Mouse (Mus musculus) urinary bladder, adult 18-20 months (tissue): ENCODE data around the gene Nudcd2.
"Not testable (repeated sequence)": the region's sequence is repeated elsewhere in the genome, so short reads cannot be mapped to it uniquely, and the experiment has no call there.

Experiments
- DNase-seq, 2 experiments: peaks; one replicate each; pipeline ENCODE4 v3.0.0; 2022; ENCODE audit warnings: low spot score in 2 of 2, mixed read lengths in 2 of 2

Gene Nudcd2

GRCm38 (mm10) chr11:40733339-40734174 lies at the start of gene Nudcd2, which contains the start of gene Hmmr:
Gene Nudcd2, plus strand, starts transcription at chr11:40733667.
Gene Hmmr, minus strand, starts transcription at chr11:40733422.
- peak; percentile 84 to 89 for DNase-seq

- no peak for DNase-seq
Measured at GRCm38 (mm10) chr11:40690444-40691127, 42.9 kb upstream of the Nudcd2 start.

DNA sequence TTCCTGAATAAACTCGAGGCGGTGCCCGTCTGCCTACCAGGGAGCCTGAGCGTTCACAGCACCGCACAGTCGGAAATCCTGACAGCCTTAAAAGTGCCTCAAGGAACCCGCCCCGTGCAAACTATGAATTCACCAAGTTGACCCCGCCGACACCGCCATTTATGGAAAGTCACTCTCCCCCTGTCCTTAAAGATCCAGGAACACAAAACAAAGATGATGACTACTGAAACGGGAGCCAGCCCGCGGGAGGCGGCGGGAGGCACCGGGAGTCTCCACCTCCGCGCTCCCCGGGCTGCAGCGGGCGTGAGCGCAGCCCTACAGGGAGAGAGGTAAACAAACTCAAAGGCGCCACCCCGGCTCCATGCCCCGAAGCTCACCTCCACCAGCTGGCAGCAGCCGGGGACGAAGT lies 41.4 kb upstream of the Nudcd2 start:
- peak in 1 of 2 experiments; percentile 4 for DNase-seq

DNA sequence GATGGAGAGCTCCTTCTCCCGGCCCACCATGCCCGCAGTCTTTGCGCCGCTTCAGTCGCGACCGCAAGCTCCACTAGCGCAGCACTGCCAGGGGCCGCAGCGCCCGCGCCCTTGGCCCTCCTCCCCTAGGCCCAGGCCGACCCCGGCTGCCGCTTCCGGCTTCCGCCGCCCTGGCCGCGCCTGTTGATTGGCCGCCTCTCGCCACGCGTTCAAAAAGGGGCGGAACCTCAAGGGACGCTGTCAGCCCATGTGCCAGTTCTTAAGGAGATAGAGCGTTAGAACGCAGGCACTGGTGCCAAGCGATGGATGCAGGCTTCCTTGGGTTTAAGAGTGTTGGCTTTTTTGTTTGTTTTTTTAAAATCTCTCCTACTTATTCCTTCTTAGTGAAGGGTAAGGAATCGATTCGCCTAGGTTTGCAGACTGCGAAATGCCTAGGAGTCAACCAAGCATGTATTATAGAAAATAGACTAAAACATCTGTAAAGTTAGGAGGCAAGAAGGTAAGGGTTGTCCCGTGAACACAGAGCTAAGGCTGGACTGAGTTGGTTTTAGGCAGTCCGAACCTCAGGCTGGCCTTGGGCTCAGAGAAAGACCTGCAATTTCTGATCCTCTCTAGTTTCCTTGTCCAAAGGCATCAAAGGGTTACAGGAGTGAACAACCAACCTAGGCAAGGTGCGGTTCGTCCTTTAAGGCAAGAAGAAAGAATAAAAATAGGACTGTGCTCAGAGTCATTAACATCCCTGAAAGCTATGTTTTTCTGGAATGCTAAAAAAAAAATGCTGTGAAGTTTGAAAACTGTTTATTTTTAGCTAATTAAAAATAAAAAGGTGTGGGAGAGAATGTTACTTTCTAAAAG lies 40.7 kb upstream of the Nudcd2 start:
- peak; percentile 91 to 93 for DNase-seq

- peak; percentile 44 to 48 for DNase-seq
Measured at GRCm38 (mm10) chr11:40693366-40693951, 40.0 kb upstream of the Nudcd2 start.

DNA sequence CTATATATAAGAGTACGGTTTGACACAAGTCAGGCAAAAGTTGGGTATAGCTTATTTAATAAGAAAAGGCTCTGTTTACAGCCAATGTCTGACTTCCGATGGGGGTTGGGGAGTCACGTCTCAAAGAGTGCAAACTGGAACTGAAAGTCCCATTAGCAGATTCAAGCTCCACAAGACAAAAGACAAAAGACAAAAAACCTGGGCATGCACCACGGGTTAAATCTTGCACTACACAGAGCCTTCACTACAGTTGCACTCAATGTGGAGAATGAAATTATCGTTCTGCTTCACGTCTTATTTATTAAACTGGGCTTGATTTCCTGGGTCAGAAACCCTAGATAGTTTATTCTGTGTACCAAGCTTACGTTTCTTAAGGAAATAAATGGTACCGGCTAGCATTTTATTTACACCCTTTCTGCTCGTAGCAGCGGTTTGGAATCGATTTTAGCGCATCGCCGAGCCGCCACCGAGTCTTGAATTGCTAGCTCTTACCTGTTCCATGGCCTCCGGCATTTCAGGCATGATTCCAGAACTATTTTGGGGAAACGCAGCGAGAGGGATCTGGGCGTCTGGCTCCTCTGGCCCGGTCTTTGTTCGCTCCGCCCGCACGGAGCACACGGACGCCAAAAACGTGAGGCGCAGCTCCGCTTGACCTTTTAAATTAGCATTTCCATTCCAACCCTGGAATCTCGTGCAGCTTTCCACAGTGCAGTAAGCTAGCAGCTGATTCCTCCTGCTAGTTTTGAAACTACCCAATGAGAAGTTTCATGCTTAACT lies 39.0 kb upstream of the Nudcd2 start:
- peak; percentile 30 to 68 for DNase-seq

- no peak for DNase-seq
Measured at GRCm38 (mm10) chr11:40695103-40695502, 38.4 kb upstream of the Nudcd2 start, which contains the start of gene Mat2b. Gene Mat2b, minus strand, starts transcription at chr11:40695203.

GRCm38 (mm10) chr11:40709899-40710298 lies 23.6 kb upstream of the Nudcd2 start:
- DNase-seq = not testable (repeated sequence)

- no peak for DNase-seq
Measured at GRCm38 (mm10) chr11:40713858-40714257, 19.6 kb upstream of the Nudcd2 start.

- DNase-seq = no peak
Measured at GRCm38 (mm10) chr11:40715524-40715923, 17.9 kb upstream of the Nudcd2 start.

- peak in 1 of 2 experiments; percentile 0 for DNase-seq
Measured at GRCm38 (mm10) chr11:40718324-40718723, 15.1 kb upstream of the Nudcd2 start.

- DNase-seq = no peak
Measured at GRCm38 (mm10) chr11:40732997-40733338, 499 bp upstream of the Nudcd2 start.

- no peak for DNase-seq
Measured at GRCm38 (mm10) chr11:40734251-40734752, 835 bp downstream of the Nudcd2 start.

- no peak for DNase-seq
Measured at GRCm38 (mm10) chr11:40737369-40737768, 3.9 kb downstream of the Nudcd2 start.

DNA sequence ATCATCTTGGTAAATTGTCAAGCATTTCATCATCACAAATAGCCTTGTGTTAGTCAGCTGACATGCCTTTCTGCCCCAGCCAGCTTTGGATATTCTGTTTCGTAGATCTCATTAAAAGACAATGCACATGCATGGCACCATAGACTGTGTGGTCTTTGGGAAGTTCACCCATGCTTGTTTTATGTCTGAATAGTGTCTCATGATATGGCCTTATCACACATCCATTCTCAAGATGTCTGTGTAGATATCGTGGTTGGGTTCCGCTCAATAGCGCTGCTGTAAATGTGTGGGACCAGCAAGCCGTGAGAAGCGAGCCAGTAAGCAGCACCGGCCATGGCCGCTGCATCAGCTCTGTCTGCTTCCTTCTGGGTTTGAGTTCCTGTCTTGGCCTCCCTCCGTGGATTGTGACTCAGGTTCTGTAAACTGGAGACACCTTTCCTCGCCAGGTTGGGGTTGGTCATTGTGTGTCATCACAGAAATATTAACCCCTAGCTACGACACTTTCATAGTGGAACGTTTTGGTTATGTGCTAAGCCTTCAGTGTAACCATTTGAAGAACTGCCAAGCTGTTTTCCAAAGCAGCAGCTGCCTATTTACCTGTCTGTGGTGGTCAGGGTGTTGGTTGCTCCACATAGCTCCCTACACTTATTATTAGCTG lies 8.3 kb downstream of the Nudcd2 start:
- no peak for DNase-seq

DNA sequence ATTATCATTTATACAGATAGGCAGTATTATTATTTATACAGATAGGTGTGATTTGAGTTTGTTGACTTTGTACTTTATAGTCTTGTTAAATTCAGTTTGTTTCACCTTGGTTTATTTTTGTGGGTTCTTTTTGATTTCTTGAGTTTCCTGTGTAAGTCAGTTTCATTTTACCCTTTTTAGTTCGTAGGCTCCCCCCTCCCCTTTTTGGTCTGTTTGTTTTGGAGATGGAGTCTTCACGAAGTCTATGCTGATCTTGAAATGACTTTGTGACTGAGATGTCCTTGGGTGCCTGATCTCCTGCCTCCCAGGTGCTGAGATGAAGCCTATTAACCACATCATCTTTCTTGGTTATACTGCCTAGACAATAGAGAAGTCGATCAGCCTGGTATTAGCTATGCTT lies 10.9 kb downstream of the Nudcd2 start:
- DNase-seq = no peak

- no peak for DNase-seq
Measured at GRCm38 (mm10) chr11:40746361-40746760, 12.9 kb downstream of the Nudcd2 start.

GRCm38 (mm10) chr11:40747716-40748115 lies 14.2 kb downstream of the Nudcd2 start:
- no peak for DNase-seq

DNA sequence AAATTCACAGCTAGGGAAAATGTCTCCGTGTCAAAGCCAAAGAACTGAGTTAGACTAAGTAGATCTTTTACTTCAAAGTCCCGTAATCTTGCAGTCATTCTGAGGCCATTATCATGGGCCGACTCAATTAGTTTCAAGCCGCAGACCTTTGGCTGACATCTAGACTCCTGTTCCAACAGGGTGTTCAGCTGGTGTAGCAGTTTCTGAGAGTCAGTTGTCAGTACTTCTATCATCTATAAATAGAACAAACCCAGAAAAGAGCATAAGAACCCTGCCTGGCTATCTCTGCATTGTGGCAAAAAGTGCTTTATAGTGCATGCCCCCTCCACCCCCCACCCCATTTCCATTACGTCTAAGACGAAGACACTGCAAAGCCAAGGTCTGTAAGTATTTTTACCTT lies 20.4 kb downstream of the Nudcd2 start:
- no peak for DNase-seq

GRCm38 (mm10) chr11:40754664-40755107 lies 21.2 kb downstream of the Nudcd2 start:
- no peak for DNase-seq
